Mouse (Mus musculus) mature B cell (primary cell): ENCODE measurements around the gene Ppp1r14a.

Experiments used
- in situ Hi-C: fragments of 300-500 bp; cut with MboI; formaldehyde crosslinking; loops from 2 replicates; pipeline ENCODE4 v1.14.3; 2019

Gene Ppp1r14a

DNA sequence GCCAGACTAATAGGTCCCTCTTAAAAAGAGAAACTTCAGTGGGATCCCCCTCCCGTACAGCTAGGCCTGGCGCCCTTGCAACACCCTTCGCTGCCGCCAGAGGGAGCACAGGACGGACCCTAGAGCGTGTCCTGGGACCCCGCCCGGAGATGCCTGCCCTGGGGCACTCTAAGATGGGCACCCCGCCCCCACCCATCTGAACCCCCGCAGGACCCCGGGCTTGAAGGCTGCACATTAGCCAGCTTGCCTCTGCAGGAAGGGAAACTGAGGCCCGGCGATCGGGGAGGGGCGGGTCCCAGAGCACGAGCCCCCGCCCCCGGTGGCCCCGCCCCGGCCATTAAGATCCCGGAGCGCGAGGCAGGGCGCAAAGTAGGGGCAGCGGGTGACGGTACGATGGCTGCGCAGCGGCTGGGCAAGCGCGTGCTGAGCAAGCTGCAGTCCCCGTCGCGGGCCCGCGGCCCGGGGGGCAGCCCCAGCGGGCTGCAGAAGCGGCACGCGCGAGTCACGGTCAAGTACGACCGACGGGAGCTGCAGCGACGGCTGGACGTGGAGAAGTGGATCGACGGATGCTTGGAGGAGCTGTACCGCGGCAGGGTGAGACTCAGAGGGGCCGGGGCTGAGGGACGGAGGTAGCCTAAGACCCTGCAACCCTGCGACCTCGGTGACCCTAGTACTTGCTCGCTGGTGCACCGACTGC, at the start of gene Ppp1r14a:
TSS of gene Ppp1r14a (plus strand) at position 367 of the 697 bp plus-strand sequence.
- in situ Hi-C loops, result no loop called here

GRCm38 (mm10) chr7:29244732-29245416, 44.2 kb upstream of the Ppp1r14a start:
- in situ Hi-C loops, result loop anchor here (10.0 kb wide), 1 partner anchor 120 kb away; the partner anchor contains the start of gene Ryr1

DNA sequence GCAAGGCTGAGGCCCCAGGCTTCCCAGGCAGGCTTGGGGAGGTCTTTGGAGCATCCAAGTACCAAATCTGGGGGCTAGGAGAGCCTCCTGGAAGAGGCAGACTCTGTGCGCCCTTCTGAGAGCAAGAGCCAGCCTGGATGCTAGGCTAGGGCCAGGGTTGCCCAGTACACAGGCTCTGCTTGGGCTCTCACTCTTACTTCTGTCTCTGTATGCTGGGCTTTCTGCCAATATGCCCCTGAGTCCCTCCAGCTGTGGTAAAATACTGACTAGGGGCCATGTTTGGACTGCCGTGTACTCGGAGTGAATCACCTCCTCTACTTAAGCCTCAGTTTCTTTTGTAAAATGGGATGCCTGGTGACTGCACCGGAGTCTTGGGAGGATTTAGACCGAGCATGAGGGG, 43.1 kb upstream of the Ppp1r14a start:
- in situ Hi-C loops, result loop anchor here (10.0 kb wide), 1 partner anchor 121 kb away; the partner anchor contains the start of gene Ryr1

- in situ Hi-C loops, result loop anchor here (10.0 kb wide), 1 partner anchor 122 kb away; the partner anchor contains the start of gene Ryr1
Observed at GRCm38 (mm10) chr7:29246619-29247313, 42.3 kb upstream of the Ppp1r14a start.

- in situ Hi-C loops, result loop anchor here (10.0 kb wide), 1 partner anchor 123 kb away; the partner anchor contains the start of gene Ryr1
Observed at GRCm38 (mm10) chr7:29247314-29247700, 41.8 kb upstream of the Ppp1r14a start.

- in situ Hi-C loops, result loop anchor here (10.0 kb wide), 1 partner anchor 123 kb away; the partner anchor contains the start of gene Ryr1
Observed at GRCm38 (mm10) chr7:29247706-29248105, 41.4 kb upstream of the Ppp1r14a start.

- in situ Hi-C loops, result loop anchor here (10.0 kb wide), 1 partner anchor 124 kb away; the partner anchor contains the start of gene Ryr1
Observed at GRCm38 (mm10) chr7:29248261-29248841, 40.8 kb upstream of the Ppp1r14a start, which contains the start of gene 2200002D01Rik. 2200002D01Rik (minus strand) TSS chr7:29248466.

GRCm38 (mm10) chr7:29251166-29251565, 37.9 kb upstream of the Ppp1r14a start:
- in situ Hi-C loops, result no loop called here

GRCm38 (mm10) chr7:29253842-29254241, 35.3 kb upstream of the Ppp1r14a start:
- in situ Hi-C loops, result no loop called here

DNA sequence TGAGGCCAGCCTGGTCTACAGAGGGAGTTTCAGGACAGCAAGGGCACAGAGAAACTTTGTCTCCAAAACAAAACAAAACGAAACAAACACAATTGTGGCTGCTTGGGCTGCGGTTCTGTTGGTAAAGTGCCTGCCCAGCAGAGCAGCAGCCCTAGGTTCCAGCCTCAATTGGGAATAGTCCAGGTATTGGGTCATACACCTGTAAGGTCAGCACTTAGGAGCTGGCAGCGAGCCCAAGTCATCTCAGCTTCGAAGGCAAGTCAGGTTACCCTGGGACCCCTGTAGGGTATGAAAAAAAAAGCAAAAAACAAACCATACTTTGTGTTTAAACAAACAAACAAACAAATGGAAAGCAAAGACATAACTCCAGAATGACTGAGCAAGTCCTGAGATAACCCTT, 33.2 kb upstream of the Ppp1r14a start:
- in situ Hi-C loops, result no loop called here

- in situ Hi-C loops, result no loop called here
Observed at GRCm38 (mm10) chr7:29257368-29257767, 31.7 kb upstream of the Ppp1r14a start.

- in situ Hi-C loops, result no loop called here
Observed at GRCm38 (mm10) chr7:29259781-29260730, 29.1 kb upstream of the Ppp1r14a start.

DNA sequence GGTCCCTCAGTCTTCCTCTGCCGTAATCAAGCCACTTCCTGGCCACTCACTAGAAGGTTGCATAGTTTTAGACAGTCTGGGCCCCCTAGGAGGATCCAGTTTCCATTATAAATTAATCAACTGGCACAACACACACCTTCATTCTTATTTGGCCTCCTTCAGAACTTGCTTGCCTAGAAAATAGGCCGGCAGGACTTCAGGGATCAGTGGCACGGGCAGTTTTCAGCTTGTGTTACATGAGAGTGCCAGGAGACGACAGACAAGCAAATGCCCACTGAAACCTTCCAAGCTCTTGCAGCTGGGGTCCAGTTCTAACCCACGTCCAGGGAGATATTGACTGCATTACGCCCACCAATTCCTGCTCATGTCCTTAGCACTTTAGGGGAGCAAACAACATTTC, 27.0 kb upstream of the Ppp1r14a start:
- in situ Hi-C loops, result no loop called here

- in situ Hi-C loops, result no loop called here
Observed at GRCm38 (mm10) chr7:29263831-29264230, 25.3 kb upstream of the Ppp1r14a start.

GRCm38 (mm10) chr7:29265636-29266035, 23.5 kb upstream of the Ppp1r14a start:
- in situ Hi-C loops, result no loop called here

DNA sequence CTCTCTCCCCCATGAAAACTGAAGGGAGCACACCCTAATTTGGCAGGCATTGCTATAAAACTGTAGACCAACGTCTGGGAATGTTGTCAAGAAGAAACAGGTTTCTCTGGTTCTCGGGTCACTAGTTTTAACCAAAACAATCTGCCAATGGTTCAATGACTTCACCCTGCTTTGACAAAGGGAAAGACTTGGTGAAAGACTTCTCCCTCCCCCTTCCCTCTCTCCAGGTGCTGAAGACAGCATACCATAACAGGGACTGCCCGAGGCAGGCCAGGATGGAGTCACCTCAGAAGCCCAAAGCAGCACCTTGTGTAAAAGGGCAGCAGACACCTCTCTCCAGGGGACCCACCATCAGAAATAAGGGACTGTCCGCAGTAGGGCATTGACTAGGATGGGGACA, 22.2 kb upstream of the Ppp1r14a start:
- in situ Hi-C loops, result no loop called here

DNA sequence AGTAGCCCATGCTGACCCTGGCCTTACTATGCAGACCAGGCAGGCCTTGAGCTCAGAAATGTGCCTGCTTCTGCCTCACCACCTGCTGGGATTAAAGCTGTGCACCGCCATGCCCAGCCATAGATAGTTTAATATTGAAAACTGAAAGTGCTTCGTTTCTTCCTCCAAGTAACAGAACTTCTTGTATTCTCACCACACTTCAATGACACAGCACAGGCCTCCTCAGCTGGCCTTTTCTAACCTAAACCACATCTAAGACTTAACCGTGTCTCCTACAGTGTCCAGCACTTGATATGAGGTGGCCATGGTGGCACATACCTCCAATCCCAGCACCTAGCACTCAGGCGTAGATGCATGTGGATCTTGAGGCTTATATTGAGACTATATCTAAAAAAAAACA, 18.7 kb upstream of the Ppp1r14a start:
- in situ Hi-C loops, result no loop called here

DNA sequence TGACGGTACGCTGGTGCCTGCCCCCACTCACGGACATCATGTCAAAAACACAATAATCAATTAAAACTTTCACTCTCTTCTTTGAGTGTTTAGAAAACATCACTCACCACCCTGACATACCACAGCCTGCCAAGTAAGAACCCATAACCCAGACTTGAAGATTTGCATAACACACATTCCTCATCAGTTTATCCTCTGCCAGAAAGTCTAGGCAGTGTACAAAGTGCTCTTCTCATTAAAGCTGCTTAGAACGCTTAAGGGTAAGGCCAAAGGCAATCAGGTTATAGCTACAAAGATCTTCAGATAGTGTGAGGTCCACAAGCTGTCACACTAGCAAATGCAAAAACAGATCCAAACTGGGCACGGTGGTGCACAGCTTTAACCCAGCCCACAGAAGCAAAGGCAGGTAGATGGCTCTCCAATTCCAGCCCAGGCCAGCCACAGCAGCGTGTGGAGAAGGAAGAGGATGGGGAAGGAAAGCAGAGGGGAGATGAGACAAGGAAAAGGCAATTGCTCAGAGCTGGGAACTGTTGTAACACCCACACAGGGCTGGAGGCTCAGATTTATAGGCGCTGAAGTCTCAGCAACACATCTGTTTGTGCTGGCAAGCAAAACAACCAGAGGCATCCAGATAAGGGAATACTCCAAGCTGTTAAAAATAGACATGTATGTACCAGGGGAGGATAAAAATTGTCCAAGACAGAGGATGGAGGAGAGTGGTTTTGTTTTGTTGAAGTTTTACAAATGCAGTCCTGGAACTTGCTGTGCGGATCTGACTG, 17.2 kb upstream of the Ppp1r14a start:
- in situ Hi-C loops, result no loop called here

DNA sequence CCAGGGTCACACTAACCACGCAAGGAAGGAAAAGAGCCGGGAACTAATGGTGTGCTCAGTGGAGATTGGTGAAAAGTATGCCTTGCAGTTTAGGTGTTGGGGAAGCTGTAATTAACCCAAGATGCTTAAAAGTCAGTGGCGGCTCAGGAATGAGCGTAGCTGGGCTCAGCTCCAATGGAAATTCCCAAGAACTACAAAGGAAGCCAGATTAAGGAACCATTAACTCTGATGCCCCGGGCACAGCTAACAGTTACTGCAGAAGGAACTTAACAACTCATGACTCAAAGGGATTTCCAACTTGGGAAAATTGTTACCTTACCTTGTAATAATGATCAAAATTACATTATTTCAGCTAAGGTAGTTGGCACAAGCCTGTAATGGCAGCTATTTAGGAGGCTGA, 12.4 kb upstream of the Ppp1r14a start:
- in situ Hi-C loops, result no loop called here

- in situ Hi-C loops, result no loop called here
Observed at GRCm38 (mm10) chr7:29277510-29277909, 11.6 kb upstream of the Ppp1r14a start.
